In genomic region chr6:72503939-72504338, GRCm38 (mm10) we compare ENCODE assay signal across 9 mouse cellular contexts. TPM values are rescaled to one million over a fixed set of nuclear protein-coding genes. Genes with fewer than 3 reads are reported as not detected.
DNase-seq lines count a peak whose midpoint lies in the region; ATAC-seq lines count a peak whose summit lies in the region.
"Had no signal": no experiment of that assay in that cellular context is flagged by ENCODE, and none has a peak within 500 bp of the region (broad histone marks: within the 10 kb centered on the region; RNA-seq: fewer than 3 reads in every experiment).

No protein-coding gene starts in this region.

- peak; percentile 46 to 57 for DNase-seq in heart, postnatal 14 days
- DNase-seq in heart, postnatal 25 days (ENCODE audit: low spot score) = no peak
- DNase-seq in adipocyte (ENCODE audit: low spot score) = peak; percentile 84
- DNase-seq in lung, adult 18-20 months = peak; percentile 59 to 71
- no peak for DNase-seq in thymus, adult 18-20 months
- no peak for DNase-seq in B cell, adult 2 months
- no peak for DNase-seq in urinary bladder, adult 18-20 months (ENCODE audit: low spot score in 2 of 2)
- DNase-seq: cerebellum, adult 9-11 months had no signal

- ATAC-seq in erythroid progenitor cell, adult 5-6 weeks (replicated peaks; ENCODE audit: low FRiP score, poor library complexity, severe bottlenecking) = 0 out of 2 replicates have a peak, but pooled peaks have one; percentile 12

- intact Hi-C loops in heart, postnatal 14 days (cut with DNase I) = no loop called here
- intact Hi-C loops in heart, postnatal 25 days (cut with DNase I) = no loop called here

RNA-seq across cellular contexts. Expression of gene Sh2d6, which starts 17.6 kb away (rescaled TPM):
- under 1 TPM in 1 of 2 experiments, not detected in 1; 0.29 TPM for total RNA-seq in heart, postnatal 14 days (2021)
- total RNA-seq in heart, postnatal 25 days (2021) = not detected
- not detected in 2 replicates for total RNA-seq in erythroid progenitor cell, adult 5-6 weeks (2015; ENCODE audit: low replicate concordance)
- not detected in 2 replicates for total RNA-seq in erythroid progenitor cell, adult 5-6 weeks (2017; ENCODE audit: low replicate concordance)

RNA-seq across cellular contexts. Expression of gene Capg, which starts 40.3 kb away (rescaled TPM):
- total RNA-seq in heart, postnatal 14 days (2021) = 10 to 100 TPM in 1 of 2 experiments, 1 to 10 TPM in 1; 9.9 to 10.0 TPM
- 1 to 10 TPM; 6.5 to 8.7 TPM for total RNA-seq in heart, postnatal 25 days (2021)
- total RNA-seq in erythroid progenitor cell, adult 5-6 weeks (2015; ENCODE audit: low replicate concordance) = 9.0 and 15.5 TPM in 2 replicates
- total RNA-seq in erythroid progenitor cell, adult 5-6 weeks (2017; ENCODE audit: low replicate concordance) = 12.6 and 28.6 TPM in 2 replicates

Comparison
In these comparisons a context has a peak if more than half of its experiments do, and no peak if none do; other contexts are left out.
1. DNase-seq: peak in heart, postnatal 14 days (2 of 2), adipocyte (single experiment) and lung, adult 18-20 months (2 of 2); none in heart, postnatal 25 days (single experiment), thymus, adult 18-20 months (0 of 2), B cell, adult 2 months (0 of 2) and urinary bladder, adult 18-20 months (0 of 2).